Mouse (Mus musculus): ENCODE measurements around the gene Ermp1.
"Not testable (repeated sequence)": the region's sequence is repeated elsewhere in the genome, so short reads cannot be mapped to it uniquely, and the experiment has no call there.

Ermp1 gene

DNA sequence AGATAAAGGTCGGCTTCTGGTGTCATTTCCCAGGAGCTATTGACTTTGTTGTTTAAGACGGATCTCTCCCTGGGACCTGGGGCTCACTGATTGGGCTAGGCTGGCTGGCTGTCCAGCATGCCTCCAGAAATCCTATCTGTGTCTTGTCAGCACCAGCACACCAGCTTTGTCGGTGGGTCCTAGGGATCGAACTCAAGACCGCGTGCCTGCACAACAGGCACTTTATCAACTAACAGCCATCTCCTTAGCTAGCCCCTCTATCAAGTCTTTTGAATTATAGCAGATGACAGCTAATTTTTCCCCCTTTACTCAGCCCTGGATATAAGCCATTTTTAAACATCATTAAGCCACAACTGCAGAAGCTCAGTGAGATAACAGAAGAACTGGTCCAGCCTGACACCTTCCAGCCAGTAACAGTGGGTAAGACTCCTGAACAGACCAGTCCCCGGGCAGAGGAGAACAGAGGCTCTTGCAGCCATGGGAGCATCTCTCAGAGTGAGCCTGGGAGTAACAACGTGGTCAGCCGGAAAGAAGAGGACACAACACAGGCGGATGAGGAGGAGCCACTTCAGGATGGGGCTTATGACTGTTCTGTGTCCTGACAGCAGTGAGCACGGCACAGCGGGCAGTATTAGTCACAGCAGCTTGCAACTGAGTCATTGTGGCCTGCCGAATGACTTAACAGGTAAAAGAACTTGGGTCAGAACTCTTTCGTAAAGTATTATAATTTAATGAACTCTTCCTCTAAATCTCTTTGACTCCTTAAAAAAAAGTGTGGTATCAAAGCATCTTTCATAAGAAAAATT is 44.5 kb downstream of the Ermp1 start:
- peak; percentile 7 for DNase-seq (ENCODE audit: low spot score)

DNA sequence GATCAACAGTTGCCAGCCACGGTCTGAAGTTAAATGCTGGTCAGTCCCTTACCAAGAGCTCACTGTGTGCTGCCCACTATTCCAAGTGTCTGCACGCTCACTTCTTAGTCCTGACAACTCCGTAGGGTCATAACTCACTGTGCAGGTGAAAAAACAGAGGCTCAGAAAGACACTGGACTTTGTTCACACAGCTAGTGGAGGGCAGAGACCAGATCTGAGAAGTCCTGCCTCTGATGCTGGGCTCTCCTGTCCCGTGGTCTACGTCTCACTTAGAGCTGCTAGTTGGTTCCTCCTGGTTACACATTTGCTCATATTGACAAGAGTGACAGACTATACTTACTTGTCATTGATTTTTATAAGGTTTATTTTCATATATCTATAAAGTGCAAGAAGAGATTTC is 49.2 kb downstream of the Ermp1 start:
- no peak for DNase-seq (ENCODE audit: low spot score)

- DNase-seq (ENCODE audit: low spot score): no peak
These were observed 51.2 kb downstream of the Ermp1 start for GRCm38 (mm10) chr19:29596985-29597384.

GRCm38 (mm10) chr19:29596276-29596675 is 51.9 kb downstream of the Ermp1 start:
- DNase-seq (ENCODE audit: low spot score): no peak

GRCm38 (mm10) chr19:29593783-29594182 is 54.4 kb downstream of the Ermp1 start:
- not testable (repeated sequence) for DNase-seq (ENCODE audit: low spot score)

- no peak for DNase-seq (ENCODE audit: low spot score)
These were observed 64.5 kb downstream of the Ermp1 start for GRCm38 (mm10) chr19:29583734-29584133.

GRCm38 (mm10) chr19:29582439-29582838 is 65.8 kb downstream of the Ermp1 start:
- DNase-seq (ENCODE audit: low spot score): no peak

DNA sequence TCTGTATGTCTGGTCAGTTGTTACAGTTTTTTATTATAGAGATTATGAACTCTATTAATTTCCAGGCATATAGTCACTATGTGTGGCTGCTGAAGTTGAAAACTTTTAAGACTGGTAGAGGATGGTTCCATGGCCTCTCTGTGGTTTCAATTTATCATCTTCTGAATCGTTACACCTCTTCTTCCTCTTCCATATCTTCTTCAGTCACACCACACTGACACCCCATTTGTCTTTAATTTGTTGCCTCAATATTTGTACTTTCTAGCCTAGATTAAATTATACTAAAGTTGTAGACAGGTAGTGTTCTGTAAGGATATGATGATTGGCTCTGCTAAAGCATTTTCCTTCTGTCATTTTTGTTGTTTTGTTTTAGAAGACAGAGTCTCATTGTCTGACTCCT is 81.7 kb downstream of the Ermp1 start:
- DNase-seq (ENCODE audit: low spot score): no peak

DNA sequence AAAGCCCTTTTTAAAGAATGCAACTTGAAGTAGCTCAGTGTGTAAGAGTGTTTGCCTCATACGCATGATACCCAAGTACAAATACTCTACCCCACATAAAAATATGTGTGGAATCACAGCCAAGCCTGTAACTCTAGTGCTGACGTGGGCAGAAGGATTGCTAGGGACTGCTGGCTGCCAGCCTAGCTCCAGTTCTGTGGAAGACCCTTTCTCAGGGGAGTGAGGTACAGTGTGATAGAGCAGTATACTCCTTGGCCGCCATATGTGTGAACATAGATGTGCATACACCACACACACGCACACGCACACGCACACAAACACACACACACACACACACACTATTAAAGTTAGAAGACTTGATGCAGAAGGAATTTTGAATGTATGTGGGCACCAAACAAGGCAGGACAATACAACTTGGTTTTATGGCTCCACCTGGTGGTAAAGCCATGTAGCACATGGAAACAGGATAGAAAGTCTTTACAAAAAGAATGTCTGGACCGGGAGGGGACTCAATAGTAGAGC is 84.9 kb downstream of the Ermp1 start:
- peak; percentile 58 for DNase-seq (ENCODE audit: low spot score)

- no peak for DNase-seq (ENCODE audit: low spot score)
These were observed 85.6 kb downstream of the Ermp1 start for GRCm38 (mm10) chr19:29562603-29563002.

- DNase-seq (ENCODE audit: low spot score): no peak
These were observed 86.0 kb downstream of the Ermp1 start for GRCm38 (mm10) chr19:29562166-29562565.

Measured in MN1 (cell line).